Mouse (Mus musculus) heart, adult 9 months (tissue): ENCODE data around the gene Olfr307.
"Not testable (repeated sequence)": the region's sequence is repeated elsewhere in the genome, so short reads cannot be mapped to it uniquely, and the experiment has no call there.

Experiments
- DNase-seq, 2 experiments: peaks; one replicate each; pipeline ENCODE4 v3.0.0; 2022; ENCODE audit warnings: low spot score in 2 of 2

Gene Olfr307

GRCm38 (mm10) chr7:86337486-86337885, at the start of gene Olfr307:
Gene Olfr307, minus strand, starts transcription at chr7:86337586.
- DNase-seq, result no peak

- no peak for DNase-seq
These were observed 49.2 kb upstream of the Olfr307 start, which contains the start of gene Olfr304 for GRCm38 (mm10) chr7:86386558-86386957. Gene Olfr304, minus strand, starts transcription at chr7:86386658.

DNA sequence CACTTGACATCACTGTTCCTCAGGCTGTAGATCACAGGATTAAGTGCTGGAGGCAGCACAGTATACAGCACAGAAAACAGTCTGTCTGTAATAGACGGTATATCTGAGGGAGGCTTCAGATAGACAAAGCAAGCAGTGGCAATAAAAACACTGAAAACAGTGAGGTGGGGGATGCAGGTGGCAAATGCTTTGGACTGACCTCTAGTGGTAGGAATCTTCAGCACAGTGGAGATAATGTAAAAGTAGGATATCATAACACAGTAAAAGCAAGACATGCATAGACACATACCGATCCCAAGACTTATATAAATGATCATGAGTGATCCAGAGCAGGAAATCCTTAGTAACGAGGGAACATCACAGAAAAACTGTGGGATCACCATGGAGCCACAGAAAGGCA, 48.4 kb upstream of the Olfr307 start:
- DNase-seq, result no peak

DNA sequence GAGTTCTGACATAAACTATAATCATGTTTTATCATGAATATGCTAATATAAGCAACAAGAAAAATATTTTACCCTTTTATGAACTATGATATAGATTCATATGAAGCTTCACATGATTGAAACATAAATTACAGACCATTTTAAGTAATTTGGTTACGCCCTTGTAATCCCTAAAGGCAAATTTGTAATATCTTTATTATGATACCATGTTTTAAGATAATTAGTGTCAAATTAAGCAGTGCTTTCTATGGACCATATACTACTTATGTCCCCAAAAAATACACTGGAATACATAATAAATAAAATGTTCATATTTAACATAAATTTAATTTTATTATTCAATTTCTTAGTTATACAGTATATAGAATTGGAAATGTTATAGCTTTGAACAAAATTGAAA, 29.4 kb upstream of the Olfr307 start, which contains the start of gene Olfr305:
TSS of gene Olfr305 (minus strand) at position 101 of the 400 bp plus-strand sequence.
- DNase-seq, result no peak

DNA sequence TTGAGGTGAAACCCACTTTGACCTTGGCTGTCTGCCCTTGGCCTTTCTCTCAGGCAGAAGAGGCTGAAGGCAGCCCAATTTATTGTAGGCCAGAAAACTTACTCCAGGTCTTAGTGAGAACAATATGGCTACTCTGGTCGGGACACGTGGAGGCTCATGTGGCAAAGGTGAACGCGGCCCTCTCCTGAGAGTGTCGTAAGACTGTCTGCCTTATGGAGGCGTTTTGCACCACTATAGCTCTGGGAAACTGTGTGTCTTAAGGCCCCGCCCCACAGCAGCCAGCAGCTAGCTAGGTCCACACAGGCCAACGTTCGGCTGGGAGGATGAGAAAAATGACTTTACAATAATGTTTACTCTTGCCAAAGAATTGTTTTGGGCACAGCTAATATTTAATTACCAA, 8.9 kb upstream of the Olfr307 start:
- DNase-seq, result not testable (repeated sequence)

DNA sequence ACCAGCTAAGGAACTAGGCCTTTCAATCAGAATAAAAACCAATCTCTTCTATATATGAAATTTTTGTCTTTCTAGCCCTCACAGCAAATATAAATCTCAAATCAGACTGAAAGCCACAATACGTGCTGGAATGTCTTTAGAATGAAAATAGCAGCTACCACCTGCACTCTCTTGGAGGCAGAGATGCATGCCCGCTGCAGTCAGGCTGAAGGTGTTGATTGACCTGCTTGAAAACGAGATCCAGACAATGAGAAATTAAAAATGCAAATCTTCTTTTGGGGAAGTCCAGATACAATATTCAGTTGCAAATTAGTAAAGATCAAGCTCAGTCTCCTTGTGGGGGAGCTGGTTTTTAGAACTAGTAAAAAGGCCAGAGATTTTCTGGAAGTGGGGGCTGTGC, 6.9 kb upstream of the Olfr307 start:
- DNase-seq, result no peak

- no peak for DNase-seq
These were observed 5.6 kb upstream of the Olfr307 start for GRCm38 (mm10) chr7:86342881-86343565.

GRCm38 (mm10) chr7:86325530-86325929, 11.9 kb downstream of the Olfr307 start, which contains the start of gene Olfr308:
Gene Olfr308, minus strand, starts transcription at chr7:86325630.
- no peak for DNase-seq

- DNase-seq, result no peak
These were observed 16.1 kb downstream of the Olfr307 start for GRCm38 (mm10) chr7:86321323-86321722.

DNA sequence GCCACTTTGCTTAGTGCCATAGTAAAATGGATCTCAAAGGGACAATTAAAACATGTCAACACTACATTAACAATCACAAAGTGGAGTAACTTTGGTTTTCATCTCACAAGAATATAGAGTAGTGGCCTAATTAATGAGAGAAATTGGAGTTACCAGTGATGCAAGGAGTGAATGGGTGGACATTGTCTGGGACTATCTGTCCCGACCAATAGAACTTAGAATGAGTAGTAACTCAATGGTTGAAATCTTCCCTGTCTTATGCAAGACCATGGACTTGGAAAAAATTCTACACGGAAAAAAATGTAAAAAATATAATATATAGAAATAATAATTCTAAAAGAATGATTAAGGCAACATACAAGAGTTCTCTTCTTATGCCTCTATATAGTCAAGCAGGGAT, 23.8 kb downstream of the Olfr307 start, which contains the start of gene Olfr309:
TSS of gene Olfr309 (minus strand) at position 101 of the 400 bp plus-strand sequence.
- DNase-seq, result no peak
